Mouse (Mus musculus) CH12.LX (cell line): ENCODE results near the gene Acsl1. TPM values are rescaled to one million over a fixed set of nuclear protein-coding genes. Genes with fewer than 3 reads are reported as not detected.

Source experiments
- DNase-seq: peaks from one replicate; pipeline ENCODE4 v3.0.0-alpha.2; 2013; ENCODE audit errors: extremely low read depth
- H3K27ac ChIP-seq: 2 replicates; pipeline ENCODE4 v1.5.1; 2012; ENCODE audit warnings: low read depth, mild to moderate bottlenecking, control low read depth, moderate library complexity; ENCODE audit not compliant: insufficient read depth
- H3K27me3 ChIP-seq: replicated peaks from 2 replicates; pipeline ENCODE3; 2012; ENCODE audit warnings: inconsistent platforms
- H3K36me3 ChIP-seq, 2 experiments: replicated peaks in 1 of 2; 2 replicates each; pipeline versions ENCODE3 to v1.6.1; 2012; ENCODE audit warnings: inconsistent platforms in 1 of 2, low read length in 1 of 2, mild to moderate bottlenecking in 1 of 2, mixed read lengths in 1 of 2, moderate library complexity in 1 of 2; ENCODE audit not compliant: control insufficient read depth in 1 of 2, insufficient read depth in 1 of 2
- H3K4me1 ChIP-seq, 2 experiments: 2 replicates each; pipeline ENCODE4 v1.6.1; 2012; ENCODE audit warnings: inconsistent platforms in 1 of 2, moderate library complexity in 1 of 2; ENCODE audit not compliant: insufficient read depth in 2 of 2, control insufficient read depth in 1 of 2
- H3K4me2 ChIP-seq: 2 replicates; pipeline ENCODE4 v1.6.1; 2012; ENCODE audit warnings: low read depth, mild to moderate bottlenecking, control low read depth; ENCODE audit not compliant: poor library complexity, insufficient read depth, severe bottlenecking
- H3K4me3 ChIP-seq, 3 experiments: fragments of 150-350 bp in 1 of 3; sonication (generic) in 1 of 3; replicated peaks in 1 of 3; 2 replicates each; pipeline versions ENCODE3 to v1.5.1; 2011 to 2012; ENCODE audit warnings: low read depth in 2 of 3, low read length in 2 of 3, mild to moderate bottlenecking in 2 of 3, moderate library complexity in 2 of 3, control low read depth in 1 of 3, improper control_type of control experiment in 1 of 3, inconsistent platforms in 1 of 3, mixed read lengths in 1 of 3; ENCODE audit not compliant: poor library complexity in 1 of 3
- H3K79me2 ChIP-seq: replicated peaks from 2 replicates; pipeline ENCODE4 v1.6.1; 2012; ENCODE audit warnings: mild to moderate bottlenecking, moderate library complexity; ENCODE audit not compliant: control insufficient read depth, poor library complexity, insufficient read depth, severe bottlenecking; ENCODE audit errors: extremely low read depth
- H3K9ac ChIP-seq: 2 replicates; pipeline ENCODE4 v1.6.1; 2012; ENCODE audit warnings: low read depth, mild to moderate bottlenecking, control low read depth, moderate library complexity; ENCODE audit not compliant: insufficient read depth
- H3K9me3 ChIP-seq: replicated peaks from 2 replicates; pipeline ENCODE3; 2012; ENCODE audit warnings: low read length, inconsistent platforms, mixed read lengths
- BHLHE40 ChIP-seq: IDR thresholded peaks from 2 replicates; pipeline ENCODE4 v1.6.1; 2011; ENCODE audit warnings: mild to moderate bottlenecking, low read depth, low read length, improper control_type of control experiment
- CHD2 ChIP-seq: IDR thresholded peaks from 2 replicates; pipeline ENCODE4 v1.6.1; 2011; ENCODE audit warnings: low read length, improper control_type of control experiment
- CTCF ChIP-seq, 2 experiments: IDR thresholded peaks in 1 of 2; conservative IDR thresholded peaks in 1 of 2; 2 replicates each; pipeline ENCODE4 v1.5.1; 2011 to 2012; ENCODE audit warnings: low read depth in 2 of 2, low read length in 2 of 2, improper control_type of control experiment in 1 of 2, inconsistent platforms in 1 of 2, mild to moderate bottlenecking in 1 of 2, moderate library complexity in 1 of 2
- E2F4 ChIP-seq: IDR thresholded peaks from 2 replicates; pipeline ENCODE4 v1.6.1; 2011; ENCODE audit warnings: low read depth, low read length, improper control_type of control experiment; ENCODE audit not compliant: insufficient replicate concordance
- ELF1 ChIP-seq: IDR thresholded peaks from 2 replicates; pipeline ENCODE4 v1.6.1; 2014; ENCODE audit warnings: low read depth, mild to moderate bottlenecking, inconsistent platforms, low read length, improper control_type of control experiment
- MAFK ChIP-seq: IDR thresholded peaks from 2 replicates; pipeline ENCODE4 v1.6.1; 2011; ENCODE audit warnings: low read length, improper control_type of control experiment; ENCODE audit not compliant: insufficient replicate concordance
- MAX ChIP-seq: IDR thresholded peaks from 2 replicates; pipeline ENCODE4 v1.6.1; 2011; ENCODE audit warnings: low read length, improper control_type of control experiment
- MYC ChIP-seq: IDR thresholded peaks from 2 replicates; pipeline ENCODE4 v1.6.1; 2011; ENCODE audit warnings: low read depth, mild to moderate bottlenecking, improper control_type of control experiment, low read length
- NELFE ChIP-seq: IDR thresholded peaks from 2 replicates; pipeline ENCODE4 v1.6.1; 2011; ENCODE audit warnings: low read depth, low read length, improper control_type of control experiment
- NRF1 ChIP-seq: IDR thresholded peaks from 2 replicates; pipeline ENCODE4 v1.6.1; 2014; ENCODE audit warnings: low read depth, mild to moderate bottlenecking, inconsistent platforms, low read length, improper control_type of control experiment, moderate library complexity
- PAX5 ChIP-seq: IDR thresholded peaks from 2 replicates; pipeline ENCODE4 v1.6.1; 2012; ENCODE audit warnings: low read length, inconsistent platforms, mixed read lengths
- POLR2AphosphoS2 ChIP-seq: IDR thresholded peaks from 2 replicates; pipeline ENCODE4 v1.6.1; 2011; ENCODE audit warnings: low read depth, low read length, improper control_type of control experiment
- RAD21 ChIP-seq: IDR thresholded peaks from 2 replicates; pipeline ENCODE4 v1.6.1; 2011; ENCODE audit warnings: low read depth, mild to moderate bottlenecking, low read length, improper control_type of control experiment, moderate library complexity
- TBP ChIP-seq: conservative IDR thresholded peaks from 2 replicates; pipeline ENCODE4 v1.6.1; 2011; ENCODE audit warnings: low read depth, low read length, improper control_type of control experiment
- USF1 ChIP-seq: IDR thresholded peaks from 2 replicates; pipeline ENCODE4 v1.6.1; 2014; ENCODE audit warnings: low read depth, mild to moderate bottlenecking, inconsistent platforms, low read length, improper control_type of control experiment
- ZMIZ1 ChIP-seq: IDR thresholded peaks from 2 replicates; pipeline ENCODE4 v1.6.1; 2012; ENCODE audit warnings: low read depth, mild to moderate bottlenecking, inconsistent platforms, low read length, improper control_type of control experiment
- dilution Hi-C: fragments of 300-500 bp; cut with MboI; formaldehyde crosslinking; loops from 2 replicates; pipeline ENCODE4 v1.14.3; 2020; ENCODE audit warnings: low sequenced_read_pairs; ENCODE audit not compliant: extremely low pct_unique_long_range_greater_than_20kb, extremely low pct_ligation_motif_present
- in situ Hi-C: fragments of 300-500 bp; cut with MboI; formaldehyde crosslinking; loops from 3 replicates; pipeline ENCODE4 v1.14.3; 2019; ENCODE audit warnings: low sequenced_read_pairs, low pct_ligation_motif_present, low pct_unique_long_range_greater_than_20kb, mixed read lengths
- polyA plus RNA-seq: library from polyadenylated mRNA; unstranded; fragments of >175 nt; gene quantifications from 2 replicates; pipeline ENCODE4 v1.2.1, GENCODE M21; 2012; ENCODE audit warnings: low read depth; ENCODE audit not compliant: insufficient read length
- total RNA-seq, 2 experiments: library from RNA; depleted of rRNA; stranded (reverse); fragments of 300-350 nt in 1 of 2; fragments of >200 nt in 1 of 2; gene quantifications; 2 replicates each; pipeline ENCODE4 v1.2.3; 2012 to 2014

Gene Acsl1
- total and polyA plus RNA-seq, 3 experiments = 8.7 to 27.9 (median 19.5) TPM

DNA sequence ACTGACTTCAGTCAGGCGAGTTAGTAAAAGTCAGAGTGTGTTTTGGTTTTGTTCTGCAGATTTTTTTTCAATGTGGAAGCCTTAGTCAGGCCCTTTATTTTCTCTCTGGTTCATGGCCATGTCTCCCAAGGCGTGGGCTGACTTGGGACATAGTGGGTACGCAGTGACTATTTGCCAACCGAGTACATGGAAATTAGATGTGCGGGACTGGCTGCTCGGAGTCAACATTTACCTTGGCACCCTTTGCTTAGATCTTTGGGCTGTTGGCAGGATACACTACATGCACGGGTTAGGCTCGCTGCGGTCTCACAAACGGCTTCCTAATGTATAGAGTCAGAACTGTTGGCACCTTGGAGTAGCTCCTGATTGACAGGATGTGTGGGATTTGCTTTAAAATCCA lies 7.9 kb downstream of the Acsl1 start:
- no peak for DNase-seq
- no peak overlapping the region for H3K4me2 ChIP-seq
- dilution Hi-C loops = no loop called here
- peaks cover 6 to 35% of the 10 kb centered on the region in 2 experiments for H3K4me1 ChIP-seq
- no peaks in the 10 kb centered on the region for H3K79me2 ChIP-seq
- peaks cover 0 to 32% of the 10 kb centered on the region in 2 experiments for H3K36me3 ChIP-seq
- H3K4me3 ChIP-seq = no peak overlapping the region
- H3K27me3 ChIP-seq = no peaks in the 10 kb centered on the region
- no peak overlapping the region for H3K9ac ChIP-seq
- H3K27ac ChIP-seq = no peak overlapping the region
- no peaks in the 10 kb centered on the region for H3K9me3 ChIP-seq
- in situ Hi-C loops = no loop called here
- TF ChIP-seq POLR2AphosphoS2 (no peak), USF1 (no peak), CTCF (conservative IDR thresholded peaks at IDR 0.05 in 1 of 2, IDR thresholded peaks at IDR 0.05 in 1 of 2; ENCODE audit: low read depth in 2 of 2, low read length in 2 of 2) (no peak), BHLHE40 (no peak), E2F4 (no peak), TBP (no peak), ELF1 (no peak), RAD21 (no peak), NELFE (no peak), CHD2 (no peak), PAX5 (no peak), ZMIZ1 (no peak), MAX (no peak), NRF1 (no peak), MAFK (no peak)

- H3K79me2 ChIP-seq = no peaks in the 10 kb centered on the region
- TF ChIP-seq RAD21 = peak; percentile 9; the same call in 1 of the 2 replicates
- no peak for TF ChIP-seq MYC
- TF ChIP-seq CTCF (conservative IDR thresholded peaks at IDR 0.05 in 1 of 2, IDR thresholded peaks at IDR 0.05 in 1 of 2; ENCODE audit: low read depth in 2 of 2, low read length in 2 of 2) = 0 out of 4 replicates have a peak, but pooled peaks of 1 of the 2 experiments have one; percentile 10
- no peak for DNase-seq
- H3K27ac ChIP-seq = no peak overlapping the region
- H3K36me3 ChIP-seq = peaks cover 0 to 35% of the 10 kb centered on the region in 2 experiments
- no peak overlapping the region for H3K4me3 ChIP-seq
- peaks cover 6 to 37% of the 10 kb centered on the region in 2 experiments for H3K4me1 ChIP-seq
- H3K9me3 ChIP-seq = no peaks in the 10 kb centered on the region
- dilution Hi-C loops (no loop called here), in situ Hi-C loops (no loop called here)
- no peak overlapping the region for H3K4me2 ChIP-seq
- no peaks in the 10 kb centered on the region for H3K27me3 ChIP-seq
- no peak overlapping the region for H3K9ac ChIP-seq
These were observed 9.1 kb downstream of the Acsl1 start for GRCm38 (mm10) chr8:46479794-46480532.
